Mouse (Mus musculus): ENCODE results near the gene Lrp5.

DNA sequence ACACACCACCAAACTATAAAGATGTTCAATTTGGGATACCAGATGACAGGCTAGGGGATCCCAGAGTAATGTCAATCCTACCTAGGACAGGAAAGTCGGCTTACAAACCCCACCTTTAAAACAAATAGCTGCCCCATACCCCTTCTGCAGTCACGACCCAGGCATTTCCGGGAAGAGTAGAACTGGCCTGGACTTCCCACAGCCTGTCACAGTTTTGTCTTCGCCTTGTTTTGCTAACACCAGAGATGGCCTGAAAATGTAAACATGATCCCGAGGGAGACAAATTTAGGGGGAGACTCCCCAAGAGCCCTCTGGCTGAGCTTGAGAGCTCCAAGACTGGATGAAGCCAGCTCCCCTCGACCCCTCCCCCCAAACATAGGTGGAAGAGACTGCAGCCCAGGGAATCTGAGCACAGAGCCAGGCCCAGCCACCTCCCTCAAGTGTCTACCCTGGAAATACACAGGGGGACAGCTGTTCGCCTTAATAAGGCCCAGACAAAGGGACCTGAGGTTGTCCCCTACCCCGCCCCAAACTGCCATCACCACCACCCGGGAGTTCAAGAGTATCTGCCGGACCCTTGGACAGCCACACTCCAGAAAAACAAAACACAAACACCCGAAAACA, 1.3 kb downstream of the Lrp5 start:
- no peak for TF ChIP-seq CTCF (IDR thresholded peaks at IDR 0.05; ENCODE audit: control insufficient read depth, insufficient read depth, low read length)
- TF ChIP-seq POLR2A (IDR thresholded peaks at IDR 0.05; ENCODE audit: borderline replicate concordance, control insufficient read depth, low read depth, low read length), result no peak
